Mouse (Mus musculus) kidney, embryonic 14.5 days (tissue): ENCODE results near the gene BC004004. TPM values are rescaled to one million over a fixed set of nuclear protein-coding genes. Genes with fewer than 3 reads are reported as not detected.

ENCODE experiments used
- ATAC-seq: fragments of 200-750 bp; cut with Nextera tagmentation; 2 replicates; pipeline ENCODE4 v1.8.0; 2017; ENCODE audit warnings: moderate number of reproducible peaks, mild to moderate bottlenecking, moderate TSS enrichment, moderate library complexity; ENCODE audit not compliant: low FRiP score, low TSS enrichment
- H3K27ac ChIP-seq: fragments of 300-500 bp; sonication (generic); 2 replicates; pipeline ENCODE4 v1.5.1; 2014; ENCODE audit warnings: low read depth, mild to moderate bottlenecking, low read length, moderate library complexity, mixed read lengths
- H3K27me3 ChIP-seq: fragments of 300-500 bp; sonication (generic); 2 replicates; pipeline ENCODE4 v1.6.1; 2014; ENCODE audit warnings: mild to moderate bottlenecking, low read length; ENCODE audit not compliant: control insufficient read depth, insufficient read depth
- H3K36me3 ChIP-seq: fragments of 300-500 bp; sonication (generic); 2 replicates; pipeline ENCODE4 v1.6.1; 2014; ENCODE audit warnings: low read length, mixed read lengths; ENCODE audit not compliant: control insufficient read depth, insufficient read depth
- H3K4me1 ChIP-seq: fragments of 300-500 bp; sonication (generic); 2 replicates; pipeline ENCODE4 v1.6.1; 2014; ENCODE audit warnings: low read length, mixed read lengths; ENCODE audit not compliant: control insufficient read depth, insufficient read depth
- H3K4me2 ChIP-seq: fragments of 300-500 bp; sonication (generic); replicated peaks from 2 replicates; pipeline ENCODE4 v1.6.1; 2014; ENCODE audit warnings: low read depth, mild to moderate bottlenecking, low read length
- H3K4me3 ChIP-seq: fragments of 300-500 bp; sonication (generic); 2 replicates; pipeline ENCODE4 v1.5.1; 2014; ENCODE audit warnings: mild to moderate bottlenecking, low read length
- H3K9ac ChIP-seq: fragments of 300-500 bp; sonication (generic); 2 replicates; pipeline ENCODE4 v1.6.1; 2014; ENCODE audit warnings: low read depth, mild to moderate bottlenecking, low read length, moderate library complexity
- H3K9me3 ChIP-seq: fragments of 300-500 bp; sonication (generic); 2 replicates; pipeline ENCODE4 v1.6.1; 2016; ENCODE audit warnings: low read length; ENCODE audit not compliant: control insufficient read depth
- WGBS: fragments of 180-500 bp; shearing (Covaris S2); extraction: QIAGEN DNeasy Blood & Tissue Kit; methylation state at CpG from one replicate; pipeline ENCODE4 v1.1.7; 2014; 5-methylcytosine and 5-hydroxymethylcytosine counted together
- polyA plus RNA-seq: library from polyadenylated mRNA; unstranded; fragments of >200 nt; fragmentation: Nextera tagmentation; extraction: Ambion mirVana; gene quantifications from 2 replicates; pipeline ENCODE4 v1.2.1, GENCODE M21; 2014

BC004004 gene
- polyA plus RNA-seq, 1 experiment from 2014 or later, result 59.8 TPM

GRCm38 (mm10) chr17:29299282-29299681 is 30.7 kb downstream of the BC004004 start:
- Histone ChIP-seq H3K4me3 (no peak overlapping the region), H3K9me3 (no peaks in the 10 kb centered on the region), H3K9ac (no peak overlapping the region), H3K27ac (peak overlapping the region; percentile 45; the same call in 1 of the 2 replicates), H3K36me3 (peaks cover 19% of the 10 kb centered on the region; the same call in 1 of the 2 replicates), H3K4me1 (peaks cover 50% of the 10 kb centered on the region), H3K27me3 (no peaks in the 10 kb centered on the region), H3K4me2 (no peak overlapping the region)
- WGBS, result 43% methylated on average over 4 of the region's 4 CpGs
- ATAC-seq, result no peak

GRCm38 (mm10) chr17:29300926-29301325 is 32.3 kb downstream of the BC004004 start:
- no peak for ATAC-seq
- 89% methylated on average over 7 of the region's 7 CpGs for WGBS
- peaks cover 19% of the 10 kb centered on the region; the same call in 1 of the 2 replicates for H3K36me3 ChIP-seq

GRCm38 (mm10) chr17:29301421-29301820 is 32.8 kb downstream of the BC004004 start:
- 89% methylated on average over 6 of the region's 6 CpGs for WGBS
- Histone ChIP-seq H3K4me1 (peaks cover 47% of the 10 kb centered on the region), H3K9me3 (no peaks in the 10 kb centered on the region), H3K27me3 (no peaks in the 10 kb centered on the region), H3K4me3 (no peak overlapping the region), H3K36me3 (peaks cover 19% of the 10 kb centered on the region; the same call in 1 of the 2 replicates), H3K4me2 (no peak overlapping the region), H3K9ac (no peak overlapping the region), H3K27ac (0 out of 2 replicates have a peak overlapping the region, but pooled peaks have one; percentile 2)
- ATAC-seq, result no peak

More at GRCm38 (mm10) chr17:29300926-29301325, 32.3 kb downstream of the BC004004 start:
- no peak overlapping the region for H3K4me2 ChIP-seq
- no peak overlapping the region for H3K9ac ChIP-seq
- 0 out of 2 replicates have a peak overlapping the region, but pooled peaks have one; percentile 2 for H3K27ac ChIP-seq
- H3K27me3 ChIP-seq, result no peaks in the 10 kb centered on the region
- H3K9me3 ChIP-seq, result no peaks in the 10 kb centered on the region
- peaks cover 52% of the 10 kb centered on the region for H3K4me1 ChIP-seq
- H3K4me3 ChIP-seq, result no peak overlapping the region

GRCm38 (mm10) chr17:29302149-29302548 is 33.6 kb downstream of the BC004004 start:
- Histone ChIP-seq H3K4me1 (peaks cover 40% of the 10 kb centered on the region), H3K27me3 (no peaks in the 10 kb centered on the region), H3K4me3 (no peak overlapping the region), H3K27ac (peak overlapping the region; percentile 65; the same call in 1 of the 2 replicates), H3K4me2 (no peak overlapping the region), H3K9me3 (no peaks in the 10 kb centered on the region), H3K36me3 (peaks cover 19% of the 10 kb centered on the region; the same call in 1 of the 2 replicates), H3K9ac (no peak overlapping the region)
- 0 out of 2 replicates have a peak, but pooled peaks have one; percentile 11 for ATAC-seq
- WGBS, result 27% methylated on average over 5 of the region's 5 CpGs

- Histone ChIP-seq H3K36me3 (peaks cover 15% of the 10 kb centered on the region; the same call in 1 of the 2 replicates), H3K27me3 (no peaks in the 10 kb centered on the region), H3K4me2 (no peak overlapping the region), H3K9ac (no peak overlapping the region), H3K27ac (peak overlapping the region; percentile 65), H3K4me1 (peaks cover 37% of the 10 kb centered on the region), H3K9me3 (no peaks in the 10 kb centered on the region), H3K4me3 (no peak overlapping the region)
- peak; percentile 29; the same call in 1 of the 2 replicates for ATAC-seq
- WGBS, result 29% methylated on average over 3 of the region's 3 CpGs
Measured at GRCm38 (mm10) chr17:29303087-29303486, 34.5 kb downstream of the BC004004 start.

GRCm38 (mm10) chr17:29303856-29304255 is 35.3 kb downstream of the BC004004 start:
- Histone ChIP-seq H3K4me1 (peaks cover 37% of the 10 kb centered on the region), H3K9ac (no peak overlapping the region), H3K9me3 (no peaks in the 10 kb centered on the region), H3K36me3 (peaks cover 10% of the 10 kb centered on the region; the same call in 1 of the 2 replicates), H3K27ac (no peak overlapping the region), H3K27me3 (no peaks in the 10 kb centered on the region), H3K4me3 (no peak overlapping the region), H3K4me2 (no peak overlapping the region)
- ATAC-seq, result no peak
- WGBS, result 81% methylated on average over 3 of the region's 3 CpGs

- Histone ChIP-seq H3K27me3 (no peaks in the 10 kb centered on the region), H3K9ac (no peak overlapping the region), H3K27ac (no peak overlapping the region), H3K4me3 (no peak overlapping the region), H3K36me3 (peaks cover 8% of the 10 kb centered on the region; the same call in 1 of the 2 replicates), H3K9me3 (no peaks in the 10 kb centered on the region), H3K4me2 (no peak overlapping the region), H3K4me1 (peaks cover 37% of the 10 kb centered on the region)
- no peak for ATAC-seq
- WGBS, result 45% methylated on average over 13 of the region's 13 CpGs
Measured at GRCm38 (mm10) chr17:29304376-29305057, 35.9 kb downstream of the BC004004 start.

- no peak overlapping the region for H3K27ac ChIP-seq
- no peak for ATAC-seq
- peaks cover 5% of the 10 kb centered on the region; the same call in 1 of the 2 replicates for H3K36me3 ChIP-seq
- peak overlapping the region; percentile 14; the same call in 1 of the 2 replicates for H3K9ac ChIP-seq
- no peaks in the 10 kb centered on the region for H3K9me3 ChIP-seq
- peaks cover 32% of the 10 kb centered on the region for H3K4me1 ChIP-seq
- no peaks in the 10 kb centered on the region for H3K27me3 ChIP-seq
- H3K4me3 ChIP-seq, result no peak overlapping the region
- 26% methylated on average over 15 of the region's 15 CpGs for WGBS
- H3K4me2 ChIP-seq, result no peak overlapping the region; the same call in none of the 2 replicates
Measured at GRCm38 (mm10) chr17:29305058-29305806, 36.6 kb downstream of the BC004004 start.
